Mouse (Mus musculus): ENCODE data around the gene Tshz3. TPM values are rescaled to one million over a fixed set of nuclear protein-coding genes. Genes with fewer than 3 reads are reported as not detected.

Tshz3 gene
- polyA plus RNA-seq, 1 experiment from 2014 or later: 11.0 TPM

GRCm38 (mm10) chr7:36687508-36687907 lies 10.4 kb upstream of the Tshz3 start:
- H3K4me3 ChIP-seq: no peak overlapping the region
- ATAC-seq (ENCODE audit: low FRiP score, low read depth): no peak
- no peaks in the 10 kb centered on the region for H3K36me3 ChIP-seq
- H3K27me3 ChIP-seq: peaks cover 40% of the 10 kb centered on the region
- 88% methylated on average over 1 of the region's 1 CpGs for WGBS
- peaks cover 21% of the 10 kb centered on the region for H3K4me1 ChIP-seq
- H3K27ac ChIP-seq: no peak overlapping the region
- H3K9me3 ChIP-seq: no peaks in the 10 kb centered on the region
- no peak overlapping the region for H3K4me2 ChIP-seq (replicated peaks)
- H3K9ac ChIP-seq: no peak overlapping the region

DNA sequence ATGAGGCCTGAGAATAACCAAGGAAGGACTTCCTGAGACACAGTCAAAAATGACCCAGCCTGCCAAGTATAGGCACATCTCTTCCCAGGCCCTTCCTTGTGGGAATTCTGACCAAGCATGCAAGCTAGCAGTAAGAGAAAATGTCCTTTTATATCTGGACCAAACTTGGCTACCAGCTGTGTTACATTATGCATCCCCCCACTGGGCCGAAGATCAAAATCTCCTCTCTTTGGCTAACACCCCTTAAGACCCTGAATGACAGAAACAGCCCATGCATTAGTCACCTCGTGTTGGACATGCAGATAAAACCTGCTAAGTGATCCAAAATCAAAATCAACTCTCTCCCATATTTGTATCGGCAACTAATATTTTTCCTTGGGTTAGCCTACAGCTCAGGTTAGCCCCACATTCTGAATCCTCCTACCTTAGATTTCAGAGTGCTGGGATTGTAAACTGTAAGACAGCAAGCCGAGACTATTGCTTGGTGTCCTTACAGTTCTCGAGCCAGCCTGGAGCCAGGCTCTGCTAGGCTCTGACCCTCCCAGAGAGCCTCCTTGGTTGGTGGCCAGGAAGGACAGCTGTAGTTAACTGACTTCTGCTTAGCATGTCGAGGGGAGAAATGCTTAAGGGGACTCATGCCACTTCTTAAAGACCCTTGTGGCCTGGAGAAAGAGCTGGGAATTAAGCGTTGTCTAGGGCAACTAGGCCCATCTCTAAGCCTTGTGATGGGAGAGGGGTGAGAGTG lies 8.7 kb upstream of the Tshz3 start:
- 51% methylated on average over 7 of the region's 7 CpGs for WGBS
- H3K4me1 ChIP-seq: peaks cover 24% of the 10 kb centered on the region
- no peaks in the 10 kb centered on the region for H3K9me3 ChIP-seq
- H3K36me3 ChIP-seq: no peaks in the 10 kb centered on the region
- no peak overlapping the region for H3K4me2 ChIP-seq (replicated peaks)
- no peak overlapping the region for H3K9ac ChIP-seq
- no peak overlapping the region for H3K4me3 ChIP-seq
- no peak overlapping the region for H3K27ac ChIP-seq
- no peak; the same call in 1 of the 2 replicates for ATAC-seq (ENCODE audit: low FRiP score, low read depth)
- peaks cover 57% of the 10 kb centered on the region for H3K27me3 ChIP-seq

DNA sequence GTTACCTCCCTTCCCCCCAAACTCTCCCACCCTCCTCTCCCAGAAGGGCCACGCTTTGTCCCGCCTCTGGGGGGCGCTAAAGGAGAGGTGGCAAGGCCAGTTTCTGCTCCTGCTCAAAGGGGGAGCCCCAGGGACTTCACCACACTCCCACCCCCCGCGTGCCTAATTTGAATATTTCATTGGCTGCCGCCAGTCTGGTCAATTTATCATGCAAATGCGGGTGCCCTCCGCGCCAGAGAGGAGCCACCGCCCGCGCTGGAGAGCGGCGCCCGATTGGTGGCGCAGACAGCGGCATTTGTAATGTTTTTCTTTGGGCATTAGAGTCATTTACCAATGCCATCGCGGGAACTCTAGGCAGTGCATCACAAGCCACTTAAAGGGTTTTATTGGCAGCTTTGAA lies 7.4 kb upstream of the Tshz3 start:
- Histone ChIP-seq H3K27me3 (peaks cover 70% of the 10 kb centered on the region), H3K27ac (no peak overlapping the region), H3K4me1 (peaks cover 36% of the 10 kb centered on the region), H3K9ac (no peak overlapping the region), H3K36me3 (no peaks in the 10 kb centered on the region), H3K9me3 (no peaks in the 10 kb centered on the region), H3K4me2 (replicated peaks) (peak overlapping the region; percentile 43), H3K4me3 (no peak overlapping the region)
- 1% methylated on average over 19 of the region's 19 CpGs for WGBS
- ATAC-seq (ENCODE audit: low FRiP score, low read depth): no peak

DNA sequence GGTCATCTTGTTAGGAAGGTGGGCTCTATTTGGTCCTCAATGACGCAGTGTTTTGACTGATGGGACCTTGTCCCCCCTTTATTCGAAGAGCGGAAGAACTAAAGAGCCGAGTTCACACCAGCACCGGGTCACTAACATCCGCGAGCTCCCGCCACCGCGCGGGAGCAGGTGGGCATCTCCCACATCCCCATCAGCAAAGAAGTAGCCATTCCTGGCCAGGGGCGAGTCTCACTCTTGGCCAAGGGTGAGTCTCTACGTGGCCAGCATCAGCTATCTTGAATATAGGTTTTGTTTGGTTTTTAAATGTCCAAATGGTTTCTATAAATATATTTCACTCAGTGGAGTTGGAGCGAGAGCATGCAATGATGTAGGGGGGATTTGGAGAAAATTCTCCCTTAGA lies 6.3 kb upstream of the Tshz3 start:
- peaks cover 40% of the 10 kb centered on the region for H3K4me1 ChIP-seq
- peaks cover 74% of the 10 kb centered on the region for H3K27me3 ChIP-seq
- under 1% methylated on average over 14 of the region's 14 CpGs for WGBS
- H3K9ac ChIP-seq: no peak overlapping the region
- peak overlapping the region; percentile 43 for H3K4me2 ChIP-seq (replicated peaks)
- H3K9me3 ChIP-seq: no peaks in the 10 kb centered on the region
- H3K27ac ChIP-seq: no peak overlapping the region
- H3K36me3 ChIP-seq: no peaks in the 10 kb centered on the region
- no peak for ATAC-seq (ENCODE audit: low FRiP score, low read depth)
- H3K4me3 ChIP-seq: peak overlapping the region; percentile 20

- no peaks in the 10 kb centered on the region for H3K9me3 ChIP-seq
- H3K4me1 ChIP-seq: peaks cover 40% of the 10 kb centered on the region
- peak overlapping the region; percentile 20 for H3K4me3 ChIP-seq
- peak overlapping the region; percentile 43 for H3K4me2 ChIP-seq (replicated peaks)
- peaks cover 74% of the 10 kb centered on the region for H3K27me3 ChIP-seq
- ATAC-seq (ENCODE audit: low FRiP score, low read depth): no peak
- H3K36me3 ChIP-seq: no peaks in the 10 kb centered on the region
- no peak overlapping the region for H3K27ac ChIP-seq
- H3K9ac ChIP-seq: no peak overlapping the region
- 9% methylated on average over 5 of the region's 5 CpGs for WGBS
Measured at GRCm38 (mm10) chr7:36692381-36692780, 5.5 kb upstream of the Tshz3 start.

DNA sequence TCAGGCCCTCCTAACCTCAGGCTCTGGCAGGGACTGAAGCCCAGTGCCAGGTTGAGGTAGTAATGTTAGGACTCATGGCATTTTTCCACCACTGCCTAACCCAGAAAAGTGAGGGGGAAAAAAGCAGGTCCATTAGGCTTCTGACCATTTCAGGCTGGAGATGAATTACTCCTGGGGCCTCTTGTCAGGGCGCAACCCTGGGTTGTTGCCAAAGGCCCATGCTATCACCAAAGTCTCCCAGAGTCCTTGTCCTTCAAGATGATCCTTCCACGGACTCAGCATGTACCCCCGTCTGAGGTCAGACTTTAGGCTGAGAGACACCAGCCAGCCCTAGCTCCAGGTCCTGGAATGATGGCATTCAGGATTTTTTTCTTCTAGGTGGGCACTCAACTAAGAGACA lies 4.8 kb upstream of the Tshz3 start:
- Histone ChIP-seq H3K36me3 (no peaks in the 10 kb centered on the region), H3K4me2 (replicated peaks) (no peak overlapping the region), H3K27ac (no peak overlapping the region), H3K9me3 (no peaks in the 10 kb centered on the region), H3K4me3 (no peak overlapping the region), H3K4me1 (peaks cover 40% of the 10 kb centered on the region), H3K27me3 (peaks cover 74% of the 10 kb centered on the region), H3K9ac (no peak overlapping the region)
- no peak for ATAC-seq (ENCODE audit: low FRiP score, low read depth)
- WGBS: 35% methylated on average over 3 of the region's 3 CpGs

DNA sequence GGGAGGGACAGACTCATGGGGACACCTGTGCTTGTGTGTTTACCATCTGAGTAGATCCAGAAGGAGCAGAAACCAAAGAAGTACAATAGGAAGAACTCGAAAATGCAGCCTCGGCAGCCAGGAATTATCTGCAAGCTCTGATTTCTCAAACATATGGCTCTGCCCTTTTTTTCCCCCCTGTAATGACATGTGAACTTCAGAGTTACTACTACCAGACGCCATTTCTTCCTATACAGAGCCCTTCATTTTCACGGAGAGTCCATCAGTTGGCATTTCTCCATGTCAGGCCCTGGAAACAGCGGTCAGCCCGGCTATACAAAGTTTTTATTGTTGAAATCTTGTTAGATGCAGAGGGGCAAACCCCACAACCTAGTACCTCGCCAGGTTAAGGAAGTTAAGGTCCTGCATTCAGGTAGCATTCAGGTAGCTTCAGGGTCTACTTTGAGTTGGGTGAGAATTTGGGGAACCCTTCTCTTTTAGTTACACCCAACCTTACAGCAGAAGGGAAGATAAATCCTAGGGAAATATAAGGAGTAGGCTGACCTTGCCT lies 3.2 kb upstream of the Tshz3 start:
- H3K4me3 ChIP-seq: peak overlapping the region; percentile 77
- H3K4me1 ChIP-seq: peaks cover 52% of the 10 kb centered on the region
- peak overlapping the region; percentile 99 for H3K4me2 ChIP-seq (replicated peaks)
- WGBS: 13% methylated on average over 7 of the region's 7 CpGs
- H3K27me3 ChIP-seq: peaks cover 62% of the 10 kb centered on the region
- no peak overlapping the region for H3K27ac ChIP-seq
- H3K9me3 ChIP-seq: no peaks in the 10 kb centered on the region
- no peak for ATAC-seq (ENCODE audit: low FRiP score, low read depth)
- no peaks in the 10 kb centered on the region for H3K36me3 ChIP-seq
- no peak overlapping the region for H3K9ac ChIP-seq

- H3K27ac ChIP-seq: no peak overlapping the region; the same call in 1 of the 2 replicates
- no peak for ATAC-seq (ENCODE audit: low FRiP score, low read depth)
- no peaks in the 10 kb centered on the region for H3K9me3 ChIP-seq
- H3K4me3 ChIP-seq: peak overlapping the region; percentile 77
- H3K36me3 ChIP-seq: no peaks in the 10 kb centered on the region
- H3K27me3 ChIP-seq: peaks cover 56% of the 10 kb centered on the region
- peak overlapping the region; percentile 99 for H3K4me2 ChIP-seq (replicated peaks)
- peak overlapping the region; percentile 82 for H3K9ac ChIP-seq
- H3K4me1 ChIP-seq: peaks cover 51% of the 10 kb centered on the region
- under 1% methylated on average over 25 of the region's 25 CpGs for WGBS
Measured at GRCm38 (mm10) chr7:36695276-36695675, 2.6 kb upstream of the Tshz3 start.

DNA sequence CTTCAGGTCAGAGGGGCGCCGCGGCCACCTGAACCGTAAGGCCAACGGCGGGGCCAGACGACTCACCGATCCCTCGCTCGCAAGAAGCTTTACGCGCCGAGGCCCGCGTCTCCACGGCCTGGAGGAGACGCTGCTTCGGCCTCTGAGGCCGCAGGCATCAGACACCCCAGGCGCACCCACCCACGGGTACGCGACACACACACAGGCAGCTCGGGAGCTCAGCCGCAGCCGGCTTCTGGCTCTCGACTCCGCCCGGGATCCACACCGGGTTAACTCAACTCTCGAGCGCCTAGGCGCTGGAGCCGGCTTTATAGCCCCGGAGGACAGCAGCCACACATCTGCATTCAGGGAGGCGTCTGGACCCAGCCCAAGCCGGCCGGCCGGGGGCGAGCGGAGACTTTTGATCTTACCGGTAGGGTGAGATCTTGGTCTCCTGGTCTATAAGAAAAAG lies 2.1 kb upstream of the Tshz3 start:
- ATAC-seq (ENCODE audit: low FRiP score, low read depth): no peak
- no peaks in the 10 kb centered on the region for H3K9me3 ChIP-seq
- peaks cover 46% of the 10 kb centered on the region for H3K4me1 ChIP-seq
- no peaks in the 10 kb centered on the region for H3K36me3 ChIP-seq
- under 1% methylated on average over 42 of the region's 42 CpGs for WGBS
- H3K4me3 ChIP-seq: peak overlapping the region; percentile 77
- H3K27me3 ChIP-seq: peaks cover 51% of the 10 kb centered on the region
- H3K4me2 ChIP-seq (replicated peaks): peak overlapping the region; percentile 99
- H3K27ac ChIP-seq: no peak overlapping the region; the same call in 1 of the 2 replicates
- peak overlapping the region; percentile 82 for H3K9ac ChIP-seq

- peak overlapping the region; percentile 77 for H3K4me3 ChIP-seq
- ATAC-seq (ENCODE audit: low FRiP score, low read depth): no peak; the same call in 1 of the 2 replicates
- peak overlapping the region; percentile 83 for H3K27ac ChIP-seq
- H3K36me3 ChIP-seq: no peaks in the 10 kb centered on the region
- H3K27me3 ChIP-seq: peaks cover 43% of the 10 kb centered on the region
- peaks cover 38% of the 10 kb centered on the region for H3K4me1 ChIP-seq
- peak overlapping the region; percentile 82 for H3K9ac ChIP-seq
- 0% methylated on average over 58 of the region's 62 CpGs for WGBS
- H3K4me2 ChIP-seq (replicated peaks): peak overlapping the region; percentile 99
- no peaks in the 10 kb centered on the region for H3K9me3 ChIP-seq
Measured at GRCm38 (mm10) chr7:36696406-36697117, 1.4 kb upstream of the Tshz3 start.

- WGBS: 0% methylated on average over 35 of the region's 62 CpGs
Measured at GRCm38 (mm10) chr7:36697118-36697855, 631 bp upstream of the Tshz3 start.

More at GRCm38 (mm10) chr7:36697118-36697855, 631 bp upstream of the Tshz3 start:
- Histone ChIP-seq H3K9me3 (no peaks in the 10 kb centered on the region), H3K36me3 (no peaks in the 10 kb centered on the region), H3K4me1 (peaks cover 31% of the 10 kb centered on the region), H3K9ac (peak overlapping the region; percentile 82), H3K27me3 (peaks cover 40% of the 10 kb centered on the region), H3K4me2 (replicated peaks) (peak overlapping the region; percentile 99), H3K4me3 (peak overlapping the region; percentile 77), H3K27ac (peak overlapping the region; percentile 83)
- peak; percentile 84 for ATAC-seq (ENCODE audit: low FRiP score, low read depth)
